Mouse (Mus musculus) urinary bladder, postnatal 25 days (tissue): Measurements from ENCODE around the gene Coro7.
A peak's percentile ranks its signal among the peaks of the same experiment; 100 is the strongest.
"Not testable (repeated sequence)": the region's sequence is repeated elsewhere in the genome, so short reads cannot be mapped to it uniquely, and the experiment has no call there.

Experiments
- DNase-seq: peaks from one replicate; pipeline ENCODE4 v3.0.0; 2022; ENCODE audit warnings: low spot score

Gene Coro7

GRCm38 (mm10) chr16:4594814-4595526 is 84.6 kb downstream of the Coro7 start:
- DNase-seq = no peak

DNA sequence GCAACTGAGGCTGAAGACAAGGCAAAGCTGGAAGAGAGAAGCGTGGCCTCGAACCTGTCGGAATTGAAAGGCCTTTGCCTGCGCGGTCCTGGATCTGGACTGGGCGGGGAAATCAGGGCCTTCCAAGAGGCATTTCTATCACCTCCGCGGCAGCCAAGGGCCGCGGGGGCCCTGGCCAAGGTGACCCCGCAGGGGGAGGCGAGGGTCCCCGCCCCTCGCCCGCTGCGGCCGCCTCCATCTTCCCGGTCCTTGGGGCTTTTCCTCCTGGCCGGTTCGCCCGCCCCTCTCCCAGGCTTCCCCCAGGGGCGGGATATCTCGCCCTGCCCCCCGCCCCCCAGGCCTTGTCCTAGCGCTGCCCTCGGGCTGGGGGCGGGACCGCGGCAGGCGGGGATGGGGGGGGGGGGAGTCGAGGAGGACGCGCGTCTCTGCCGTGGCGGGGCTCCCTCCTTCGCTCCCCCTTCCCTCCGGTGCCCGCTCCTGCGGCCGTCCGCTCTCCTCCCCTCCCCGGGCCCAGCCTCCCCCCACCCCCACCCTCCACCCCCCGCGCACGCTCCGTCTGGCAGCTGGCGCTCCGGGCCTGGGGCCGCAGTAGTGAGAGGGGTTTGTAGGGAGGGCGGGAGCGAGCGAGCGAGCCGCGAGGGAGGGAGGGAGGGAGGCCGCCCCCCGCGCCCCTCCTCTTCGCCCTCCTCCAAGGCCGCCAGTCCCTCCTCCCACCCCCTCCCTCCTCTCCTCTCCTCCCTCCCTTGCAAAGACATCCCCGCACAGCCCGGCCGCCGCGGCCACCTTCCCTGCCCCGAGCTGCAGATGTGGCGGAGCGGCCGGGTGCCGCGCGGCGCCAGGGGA is 85.4 kb downstream of the Coro7 start, which contains the start of gene Glis2:
TSS of gene Glis2 (plus strand) at position 743 of the 843 bp plus-strand sequence.
- DNase-seq = peak; percentile 49

DNA sequence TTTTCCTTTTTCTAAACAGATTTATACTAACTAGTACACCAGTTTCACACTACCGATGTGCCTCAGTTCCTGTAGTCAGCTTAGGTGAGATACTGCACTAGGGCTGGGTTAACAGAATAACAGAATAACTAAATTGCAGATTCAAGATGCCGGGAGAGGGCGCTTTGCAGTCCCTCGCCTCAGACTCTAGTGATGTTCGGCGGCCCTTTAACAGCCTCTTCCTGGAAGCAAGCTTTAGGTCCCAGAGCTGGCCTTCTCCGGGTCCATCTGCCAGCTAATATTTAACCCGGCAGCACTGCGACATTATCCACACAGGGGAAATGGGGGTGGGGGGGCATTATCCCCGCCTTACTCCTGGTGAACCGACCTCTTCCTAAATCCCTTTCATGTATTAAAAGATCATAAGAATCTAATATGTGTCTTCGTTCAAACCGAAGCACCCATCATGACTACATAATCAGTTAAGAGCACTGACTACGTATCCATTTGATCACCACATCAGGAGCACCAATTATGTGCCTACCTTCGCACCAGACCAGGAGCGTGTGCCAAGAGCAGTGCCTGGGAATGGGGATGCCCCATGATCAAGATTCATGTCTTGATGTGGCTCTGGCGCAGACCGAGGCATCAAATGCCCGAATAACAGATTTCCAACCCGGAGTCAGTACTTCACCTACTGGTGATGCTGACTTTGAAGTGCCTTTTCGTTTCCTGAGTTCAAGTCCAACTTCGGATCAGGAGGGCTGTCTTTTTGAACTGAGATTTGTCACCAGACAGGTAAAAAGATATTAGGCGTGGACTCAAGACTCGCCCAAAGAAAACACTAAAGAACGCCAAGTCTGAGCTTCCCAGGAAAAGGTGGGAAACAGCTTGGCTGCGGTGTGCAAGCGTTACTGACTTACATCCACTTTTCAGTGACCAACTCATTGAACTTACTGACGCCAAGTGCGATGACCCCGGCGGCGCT is 86.4 kb downstream of the Coro7 start:
- peak; percentile 51 for DNase-seq

- no peak for DNase-seq
These were observed 89.3 kb downstream of the Coro7 start for GRCm38 (mm10) chr16:4590236-4590635.

DNA sequence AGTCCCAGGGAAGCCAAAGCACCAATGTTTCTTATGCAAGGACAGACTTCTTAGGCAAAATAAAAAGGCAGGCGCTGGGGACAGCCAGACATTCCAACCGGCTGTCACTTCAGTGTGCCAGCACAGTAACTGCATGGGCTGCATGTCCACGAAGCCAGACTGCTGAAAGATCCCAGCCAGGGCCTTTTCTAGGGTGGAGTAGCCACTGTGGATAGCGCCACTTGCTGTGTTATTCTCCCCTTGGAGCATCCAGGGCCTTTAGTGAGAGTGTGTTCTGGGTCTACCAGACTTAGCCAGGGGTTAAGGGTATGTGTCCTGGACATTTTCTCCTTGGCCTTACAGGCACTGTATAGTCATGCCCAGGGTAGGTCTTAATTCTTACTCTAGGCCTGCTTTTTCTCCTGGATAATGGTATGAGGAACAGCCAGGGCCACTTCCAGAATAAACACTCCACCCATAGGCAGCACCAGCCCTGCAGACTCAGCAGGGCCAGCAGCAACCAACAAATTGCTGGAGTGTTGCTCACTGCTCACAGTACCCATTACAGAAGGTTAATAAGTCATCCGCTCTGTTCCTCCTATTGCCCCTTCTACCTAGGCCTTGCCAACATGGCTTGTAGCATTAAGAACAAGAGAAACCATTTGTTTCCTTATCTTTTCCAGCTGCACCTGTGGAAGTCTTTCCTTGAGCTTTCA is 91.9 kb downstream of the Coro7 start:
- no peak for DNase-seq

GRCm38 (mm10) chr16:4586531-4587123 is 93.0 kb downstream of the Coro7 start:
- DNase-seq = peak; percentile 96

DNA sequence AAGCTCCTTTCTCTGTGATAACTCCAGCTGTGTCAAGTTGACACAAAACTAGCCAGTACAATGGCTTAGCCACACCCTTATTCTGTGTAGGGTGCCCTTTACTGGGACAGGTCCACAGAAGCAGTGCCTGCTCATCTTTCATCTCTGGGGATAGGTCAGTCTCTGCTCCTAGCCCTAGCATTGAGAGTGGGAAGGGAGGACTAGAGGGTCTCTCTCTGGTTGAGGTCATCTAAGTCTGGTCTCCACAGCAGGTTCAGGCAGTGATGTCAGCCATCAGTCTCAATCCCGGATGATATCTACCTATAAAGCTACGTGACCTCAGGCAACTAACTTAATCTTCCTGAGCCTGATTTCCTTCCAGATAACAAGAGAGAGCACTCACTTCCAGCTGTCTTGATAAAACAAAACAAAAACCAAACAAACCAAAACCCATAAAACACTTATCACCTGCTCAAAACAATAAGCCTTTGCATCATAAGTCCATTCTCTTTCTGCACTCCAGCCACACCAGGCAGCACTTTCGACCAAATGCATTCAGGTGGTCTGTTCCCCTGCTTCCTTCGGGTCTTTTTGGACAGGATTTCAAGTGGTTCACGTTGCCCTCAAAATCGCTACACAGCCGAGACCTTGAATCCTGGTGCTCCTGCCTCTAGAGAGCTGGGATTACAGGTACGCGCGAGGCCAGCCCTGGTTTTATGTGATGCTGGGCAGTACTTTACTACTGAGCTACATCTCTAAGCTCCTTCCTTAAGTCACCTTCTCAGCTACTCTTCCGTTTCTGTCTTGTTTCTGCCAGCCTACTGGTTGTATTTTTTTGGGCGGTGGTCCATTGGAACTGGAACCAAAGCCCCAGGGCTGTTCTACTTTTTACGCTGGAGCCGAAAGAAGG is 93.7 kb downstream of the Coro7 start:
- DNase-seq = no peak

DNA sequence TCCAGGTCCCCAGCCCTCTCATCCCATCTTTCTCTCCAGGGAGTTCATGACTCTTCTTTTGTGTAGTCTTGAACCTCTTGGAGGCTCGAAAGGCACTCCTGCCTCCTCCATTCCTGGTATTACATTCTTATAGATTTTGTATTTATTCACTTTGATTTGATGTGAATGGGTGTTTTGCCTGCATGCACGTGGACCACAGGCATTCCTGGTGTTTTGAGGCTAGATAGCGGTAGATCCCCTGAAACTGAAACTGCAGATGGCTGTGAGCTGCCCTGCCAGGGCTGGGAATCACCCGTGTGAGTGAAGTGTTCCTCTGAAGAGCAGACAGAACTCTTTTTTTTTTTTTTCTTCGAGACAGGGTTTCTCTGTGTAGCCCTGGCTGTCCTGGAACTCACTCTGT is 95.1 kb downstream of the Coro7 start:
- DNase-seq = no peak

DNA sequence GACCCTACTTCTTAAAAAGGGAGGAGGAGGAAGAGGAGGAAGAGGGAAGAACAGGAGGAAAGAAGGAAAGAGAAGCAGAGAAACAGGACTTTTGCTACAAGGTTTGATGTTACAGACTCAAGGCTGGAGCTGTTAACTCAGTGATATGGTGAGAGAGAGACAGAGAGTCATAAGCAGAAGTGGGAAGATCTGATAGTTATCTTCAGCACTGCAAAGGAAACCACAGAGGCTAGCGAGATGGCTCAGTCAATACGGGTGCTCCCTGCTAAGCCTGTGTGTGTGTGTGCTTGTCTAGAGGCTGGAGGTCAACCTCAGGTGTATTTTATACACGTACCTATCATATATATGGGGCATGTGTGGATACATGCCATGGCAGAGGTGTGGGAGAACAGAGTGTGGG is 95.8 kb downstream of the Coro7 start:
- no peak for DNase-seq

GRCm38 (mm10) chr16:4581179-4581578 is 98.4 kb downstream of the Coro7 start:
- DNase-seq = not testable (repeated sequence)

DNA sequence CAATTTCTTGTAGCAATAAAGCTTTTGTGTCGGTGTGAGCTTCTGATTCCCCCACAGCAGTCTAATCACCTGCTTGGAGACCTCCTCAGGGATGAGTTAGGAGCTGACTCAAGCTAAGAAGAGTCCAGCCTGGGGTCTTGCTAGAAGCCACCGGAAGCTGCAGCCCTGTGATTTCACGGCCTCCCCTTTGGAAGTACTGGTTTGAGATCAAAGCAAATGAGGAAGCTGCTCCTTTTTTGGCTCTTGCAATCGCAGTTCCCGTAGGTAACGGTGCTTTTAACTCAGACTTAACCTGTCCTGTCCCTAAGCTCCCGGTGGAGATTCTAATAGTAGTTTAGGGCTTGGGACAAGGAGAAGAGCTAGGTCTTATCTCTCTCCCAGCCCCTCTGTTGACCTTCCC is 100.9 kb downstream of the Coro7 start:
- DNase-seq = no peak

DNA sequence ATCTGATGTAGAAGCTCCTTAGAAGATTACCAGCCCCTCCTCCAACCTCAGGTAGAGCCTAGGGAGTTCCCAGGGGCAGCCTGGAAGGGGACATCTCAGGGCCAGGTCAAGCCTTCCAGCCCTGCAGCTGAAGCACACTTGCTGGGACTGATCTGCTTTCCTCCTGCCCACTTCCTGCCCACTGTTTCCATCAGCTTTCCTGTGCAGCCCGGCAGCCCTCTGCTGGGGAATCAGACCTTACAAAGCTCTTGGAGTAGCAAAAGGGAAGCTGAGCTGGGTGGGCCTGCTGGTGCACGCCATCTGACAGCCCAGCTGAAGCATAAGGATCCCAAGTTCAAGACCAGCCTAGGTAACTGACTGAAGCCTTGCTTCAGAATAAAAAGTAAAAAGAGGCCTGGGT is 102.7 kb downstream of the Coro7 start:
- DNase-seq = no peak
